Mouse (Mus musculus): ENCODE data around the gene Prcd.

GRCm38 (mm10) chr11:116612554-116612953, 40.8 kb upstream of the Prcd start:
- TF ChIP-seq POLR2A (IDR thresholded peaks at IDR 0.05; ENCODE audit: low read depth, low read length) (no peak), CTCF (conservative IDR thresholded peaks at IDR 0.05; ENCODE audit: insufficient read depth, insufficient read length, low read depth, low read length) (no peak)

Measured in kidney, adult 2 months (tissue).